Mouse (Mus musculus) G1E (cell line): ENCODE data around the gene Mob3a.

ENCODE experiments used
- CTCF ChIP-seq: IDR thresholded peaks from 2 replicates; pipeline ENCODE4 v1.5.1; 2012; ENCODE audit warnings: low read depth, low read length, inconsistent platforms, mixed read lengths
- GATA1 ChIP-seq: IDR thresholded peaks from 2 replicates; pipeline ENCODE4 v1.6.1; 2012; ENCODE audit warnings: borderline replicate concordance, low read length, inconsistent platforms, mixed read lengths
- POLR2AphosphoS5 ChIP-seq: IDR thresholded peaks from 2 replicates; pipeline ENCODE4 v1.6.1; 2012; ENCODE audit warnings: low read depth, low read length, inconsistent platforms; ENCODE audit not compliant: insufficient replicate concordance
- TAL1 ChIP-seq: conservative IDR thresholded peaks from 2 replicates; pipeline ENCODE4 v1.6.1; 2012; ENCODE audit warnings: low read depth, low read length, inconsistent platforms, mixed read lengths

- TF ChIP-seq CTCF (no peak), GATA1 (no peak), TAL1 (no peak), POLR2AphosphoS5 (no peak)
Measured at GRCm38 (mm10) chr10:80666837-80667412, 34.9 kb downstream of the Mob3a start.
